Mouse (Mus musculus) liver, embryonic 14.5 days (tissue): ENCODE results near the gene Arap1.

ENCODE experiments used
- CTCF ChIP-seq: IDR thresholded peaks from 2 replicates; pipeline ENCODE4 v1.5.1; 2016; ENCODE audit warnings: antibody characterized with exemption, low read depth, control low read depth
- EP300 ChIP-seq: IDR thresholded peaks from 2 replicates; pipeline ENCODE4 v1.6.1; 2016; ENCODE audit warnings: antibody characterized with exemption, low read depth

DNA sequence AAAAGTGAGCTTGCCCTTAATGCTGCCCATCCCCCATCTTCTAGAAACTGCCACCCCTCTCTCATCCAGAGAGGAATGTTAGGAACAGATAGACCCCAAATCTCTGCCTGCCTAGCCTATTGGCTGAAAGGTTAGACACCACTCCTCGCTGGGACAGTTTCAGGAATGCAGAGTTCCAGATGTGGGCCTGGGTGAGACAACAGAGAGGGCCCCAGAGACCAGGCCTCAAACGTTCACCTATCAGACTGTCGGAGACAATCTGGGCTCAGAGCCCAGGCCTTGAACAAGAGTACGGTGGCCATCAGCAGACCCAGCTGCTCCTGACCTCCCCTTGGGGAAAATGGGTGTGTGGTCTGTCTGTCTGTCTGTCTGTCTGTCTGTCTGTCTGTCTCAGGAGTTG, 45.1 kb downstream of the Arap1 start:
- TF ChIP-seq CTCF (no peak), EP300 (no peak)
